Mouse (Mus musculus): ENCODE measurements around the gene Magoh.

Magoh gene

GRCm38 (mm10) chr4:107879254-107880050 is at the start of gene Magoh:
Gene Magoh, plus strand, starts transcription at chr4:107879755.
- H3K36me3 ChIP-seq (ENCODE audit: control insufficient read depth, insufficient read depth, low read length, poor library complexity, severe bottlenecking), result peaks cover 1% of the 10 kb centered on the region; the same call in 1 of the 2 replicates
- DNase-seq (ENCODE audit: low read depth, low spot score), result peak; percentile 97
- H3K27me3 ChIP-seq (ENCODE audit: control insufficient read depth, insufficient read depth, low read length, poor library complexity, severe bottlenecking), result no peaks in the 10 kb centered on the region

- DNase-seq (ENCODE audit: low read depth, low spot score), result no peak
Observed at GRCm38 (mm10) chr4:107830189-107830588, 49.4 kb upstream of the Magoh start.

GRCm38 (mm10) chr4:107830821-107831221 is 48.7 kb upstream of the Magoh start:
- H3K36me3 ChIP-seq (ENCODE audit: control insufficient read depth, insufficient read depth, low read length, poor library complexity, severe bottlenecking), result no peaks in the 10 kb centered on the region
- no peak for DNase-seq (ENCODE audit: low read depth, low spot score)
- no peaks in the 10 kb centered on the region for H3K27me3 ChIP-seq (ENCODE audit: control insufficient read depth, insufficient read depth, low read length, poor library complexity, severe bottlenecking)

More at GRCm38 (mm10) chr4:107830189-107830588, 49.4 kb upstream of the Magoh start:
- no peaks in the 10 kb centered on the region for H3K36me3 ChIP-seq (ENCODE audit: control insufficient read depth, insufficient read depth, low read length, poor library complexity, severe bottlenecking)
- H3K27me3 ChIP-seq (ENCODE audit: control insufficient read depth, insufficient read depth, low read length, poor library complexity, severe bottlenecking), result no peaks in the 10 kb centered on the region

DNA sequence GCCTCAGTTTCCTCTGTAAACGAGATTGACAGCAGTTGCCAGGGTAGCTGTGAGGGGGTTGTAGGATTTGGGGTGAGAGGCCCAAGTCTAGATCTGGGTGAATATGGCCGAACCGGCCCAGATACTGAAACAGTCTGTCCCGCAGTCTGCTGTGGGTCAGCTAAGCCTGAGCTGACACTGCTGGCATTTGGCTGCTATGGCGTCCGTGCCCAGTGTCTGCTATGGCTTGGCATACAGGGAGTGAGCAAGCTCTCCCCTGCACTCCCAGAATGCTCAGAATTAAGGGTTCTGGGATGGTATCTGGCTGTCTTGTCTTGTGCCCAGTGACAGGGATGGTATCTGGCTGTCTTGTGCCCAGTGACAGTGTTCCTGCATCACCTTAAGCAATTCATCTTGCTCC is 47.9 kb upstream of the Magoh start:
- Histone ChIP-seq H3K27me3 (ENCODE audit: control insufficient read depth, insufficient read depth, low read length, poor library complexity, severe bottlenecking) (no peaks in the 10 kb centered on the region), H3K36me3 (ENCODE audit: control insufficient read depth, insufficient read depth, low read length, poor library complexity, severe bottlenecking) (no peaks in the 10 kb centered on the region)
- DNase-seq (ENCODE audit: low read depth, low spot score), result no peak

DNA sequence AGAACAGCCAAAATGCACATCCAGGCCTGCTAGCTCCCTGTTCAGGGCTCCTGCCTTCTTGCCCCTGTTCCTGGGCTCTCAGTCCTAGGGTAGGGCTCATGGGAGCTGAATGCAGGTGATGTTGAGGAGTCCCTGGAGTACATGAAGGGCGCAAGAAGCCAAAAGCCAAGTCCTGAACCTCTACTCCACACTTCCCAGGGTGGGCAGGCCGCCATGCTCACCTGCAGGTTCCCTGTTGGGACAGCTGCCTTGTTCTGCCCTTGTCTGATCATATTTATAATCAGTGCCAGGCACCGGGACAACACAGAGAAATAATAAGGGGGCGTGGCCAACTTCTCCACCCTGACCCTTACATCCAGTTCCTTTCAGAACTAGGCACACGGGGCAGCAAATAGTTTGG is 46.0 kb upstream of the Magoh start:
- Histone ChIP-seq H3K27me3 (ENCODE audit: control insufficient read depth, insufficient read depth, low read length, poor library complexity, severe bottlenecking) (no peaks in the 10 kb centered on the region), H3K36me3 (ENCODE audit: control insufficient read depth, insufficient read depth, low read length, poor library complexity, severe bottlenecking) (no peaks in the 10 kb centered on the region)
- no peak for DNase-seq (ENCODE audit: low read depth, low spot score)

- Histone ChIP-seq H3K27me3 (ENCODE audit: control insufficient read depth, insufficient read depth, low read length, poor library complexity, severe bottlenecking) (no peaks in the 10 kb centered on the region), H3K36me3 (ENCODE audit: control insufficient read depth, insufficient read depth, low read length, poor library complexity, severe bottlenecking) (no peaks in the 10 kb centered on the region)
- no peak for DNase-seq (ENCODE audit: low read depth, low spot score)
Observed at GRCm38 (mm10) chr4:107834643-107835314, 44.8 kb upstream of the Magoh start.

- no peak for DNase-seq (ENCODE audit: low read depth, low spot score)
- Histone ChIP-seq H3K27me3 (ENCODE audit: control insufficient read depth, insufficient read depth, low read length, poor library complexity, severe bottlenecking) (no peaks in the 10 kb centered on the region), H3K36me3 (ENCODE audit: control insufficient read depth, insufficient read depth, low read length, poor library complexity, severe bottlenecking) (no peaks in the 10 kb centered on the region)
Observed at GRCm38 (mm10) chr4:107835508-107835909, 44.0 kb upstream of the Magoh start.

DNA sequence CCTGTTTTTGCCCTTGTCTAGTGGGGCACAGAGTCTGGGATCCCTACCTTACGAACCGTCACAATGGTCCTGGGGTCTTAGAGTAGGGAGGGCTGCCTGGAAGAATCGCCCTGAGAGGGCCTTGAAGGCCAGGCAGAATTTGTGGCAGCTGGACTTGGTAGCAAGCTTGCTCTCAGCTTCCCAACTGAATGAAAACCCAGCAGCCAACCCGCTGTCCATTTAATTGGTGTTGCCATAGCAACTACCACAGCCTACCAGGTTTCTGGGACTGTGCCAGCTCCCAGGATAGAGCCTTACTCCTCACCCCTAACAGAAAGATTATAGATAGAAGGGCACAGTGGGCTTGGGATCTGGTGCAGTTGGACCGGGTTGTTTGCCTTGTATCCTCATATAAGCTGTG is 42.8 kb upstream of the Magoh start:
- no peaks in the 10 kb centered on the region for H3K36me3 ChIP-seq (ENCODE audit: control insufficient read depth, insufficient read depth, low read length, poor library complexity, severe bottlenecking)
- DNase-seq (ENCODE audit: low read depth, low spot score), result no peak
- no peaks in the 10 kb centered on the region for H3K27me3 ChIP-seq (ENCODE audit: control insufficient read depth, insufficient read depth, low read length, poor library complexity, severe bottlenecking)

GRCm38 (mm10) chr4:107837910-107838309 is 41.6 kb upstream of the Magoh start:
- no peaks in the 10 kb centered on the region for H3K36me3 ChIP-seq (ENCODE audit: control insufficient read depth, insufficient read depth, low read length, poor library complexity, severe bottlenecking)
- DNase-seq (ENCODE audit: low read depth, low spot score), result no peak

DNA sequence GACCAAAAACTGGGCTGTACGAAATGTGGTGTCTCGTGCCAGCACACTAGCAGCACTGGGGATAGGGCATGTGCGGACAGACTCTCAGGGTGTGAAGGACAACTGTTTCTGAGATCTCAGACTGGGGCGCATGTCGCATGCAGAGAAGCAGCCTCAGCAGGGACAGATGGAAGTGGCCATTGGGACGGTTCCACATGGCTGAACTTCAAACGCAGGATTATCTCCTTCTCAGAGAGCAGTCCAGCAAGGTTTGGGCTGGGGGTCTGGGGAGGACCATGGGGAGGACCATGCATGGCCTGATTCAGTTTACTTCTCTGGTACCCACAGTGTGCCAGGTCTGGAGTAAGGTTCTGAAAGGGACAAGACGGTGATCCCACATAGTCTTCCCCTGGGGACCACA is 35.9 kb upstream of the Magoh start:
- Histone ChIP-seq H3K36me3 (ENCODE audit: control insufficient read depth, insufficient read depth, low read length, poor library complexity, severe bottlenecking) (no peaks in the 10 kb centered on the region), H3K27me3 (ENCODE audit: control insufficient read depth, insufficient read depth, low read length, poor library complexity, severe bottlenecking) (no peaks in the 10 kb centered on the region)
- no peak for DNase-seq (ENCODE audit: low read depth, low spot score)

More at GRCm38 (mm10) chr4:107837910-107838309, 41.6 kb upstream of the Magoh start:
- no peaks in the 10 kb centered on the region for H3K27me3 ChIP-seq (ENCODE audit: control insufficient read depth, insufficient read depth, low read length, poor library complexity, severe bottlenecking)

DNA sequence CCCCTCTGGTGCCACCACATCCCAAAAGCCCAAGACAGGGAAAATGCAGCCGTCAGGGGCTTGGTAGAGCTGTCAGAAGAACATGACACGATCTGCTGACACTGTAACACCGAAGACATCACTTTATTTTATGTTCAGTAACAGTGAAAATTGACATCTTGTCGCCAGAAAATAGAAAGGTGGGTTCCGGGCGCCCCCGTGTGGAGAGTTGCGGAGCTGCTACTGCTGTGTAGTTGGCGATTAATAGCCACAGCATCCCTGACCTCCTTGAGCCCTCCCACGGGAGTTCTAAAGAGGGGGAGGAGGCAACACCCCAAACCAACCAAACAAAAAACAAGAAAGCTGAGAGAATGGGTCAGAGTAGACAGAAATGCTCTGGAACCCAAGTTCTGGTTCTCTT is 34.6 kb upstream of the Magoh start:
- DNase-seq (ENCODE audit: low read depth, low spot score), result peak; percentile 75
- Histone ChIP-seq H3K27me3 (ENCODE audit: control insufficient read depth, insufficient read depth, low read length, poor library complexity, severe bottlenecking) (no peaks in the 10 kb centered on the region), H3K36me3 (ENCODE audit: control insufficient read depth, insufficient read depth, low read length, poor library complexity, severe bottlenecking) (no peaks in the 10 kb centered on the region)

DNA sequence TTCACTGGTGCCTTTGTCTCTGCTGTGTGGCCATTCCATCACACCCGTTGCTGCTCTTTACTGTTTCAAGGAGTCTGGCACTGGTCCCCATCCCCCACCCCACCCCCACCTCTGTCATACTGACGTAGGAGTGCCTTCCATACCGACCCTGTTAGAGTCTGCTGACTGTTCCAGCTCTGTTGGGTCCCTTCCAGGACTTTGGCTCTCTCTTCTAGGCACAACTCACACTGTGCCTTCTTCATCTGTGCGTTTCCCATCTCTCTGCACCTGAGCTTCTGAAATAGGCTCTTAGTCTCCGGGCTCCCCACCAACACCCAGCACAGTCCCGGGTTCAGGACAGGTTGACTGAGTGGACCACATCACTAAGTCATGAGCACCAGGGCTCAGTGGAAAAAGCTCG is 32.8 kb upstream of the Magoh start:
- H3K27me3 ChIP-seq (ENCODE audit: control insufficient read depth, insufficient read depth, low read length, poor library complexity, severe bottlenecking), result no peaks in the 10 kb centered on the region

GRCm38 (mm10) chr4:107848546-107848945 is 31.0 kb upstream of the Magoh start:
- DNase-seq (ENCODE audit: low read depth, low spot score), result no peak
- no peaks in the 10 kb centered on the region for H3K36me3 ChIP-seq (ENCODE audit: control insufficient read depth, insufficient read depth, low read length, poor library complexity, severe bottlenecking)
- H3K27me3 ChIP-seq (ENCODE audit: control insufficient read depth, insufficient read depth, low read length, poor library complexity, severe bottlenecking), result no peaks in the 10 kb centered on the region

More for the DNA sequence above, 32.8 kb upstream of the Magoh start:
- DNase-seq (ENCODE audit: low read depth, low spot score), result no peak
- no peaks in the 10 kb centered on the region for H3K36me3 ChIP-seq (ENCODE audit: control insufficient read depth, insufficient read depth, low read length, poor library complexity, severe bottlenecking)

DNA sequence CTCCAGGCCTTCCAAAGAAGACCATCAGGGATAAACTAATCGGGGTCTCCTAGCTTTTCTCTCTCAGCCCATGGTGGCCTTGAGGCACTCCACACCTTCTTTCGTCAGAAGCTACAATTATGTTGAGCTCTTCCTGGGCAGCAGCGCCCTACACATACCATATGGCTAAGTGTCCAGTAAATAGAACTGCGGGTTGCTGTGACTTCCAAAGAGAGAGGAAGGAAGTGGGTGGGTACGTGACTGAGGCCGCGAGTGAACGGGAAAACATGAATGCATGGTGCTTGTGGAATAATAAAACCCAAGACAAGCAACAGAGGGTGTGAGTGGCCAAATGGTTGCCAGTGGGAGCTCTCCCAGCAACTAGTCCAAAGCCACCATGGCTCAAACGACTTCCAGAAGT is 29.9 kb upstream of the Magoh start:
- H3K27me3 ChIP-seq (ENCODE audit: control insufficient read depth, insufficient read depth, low read length, poor library complexity, severe bottlenecking), result no peaks in the 10 kb centered on the region
- H3K36me3 ChIP-seq (ENCODE audit: control insufficient read depth, insufficient read depth, low read length, poor library complexity, severe bottlenecking), result no peaks in the 10 kb centered on the region
- DNase-seq (ENCODE audit: low read depth, low spot score), result no peak

DNA sequence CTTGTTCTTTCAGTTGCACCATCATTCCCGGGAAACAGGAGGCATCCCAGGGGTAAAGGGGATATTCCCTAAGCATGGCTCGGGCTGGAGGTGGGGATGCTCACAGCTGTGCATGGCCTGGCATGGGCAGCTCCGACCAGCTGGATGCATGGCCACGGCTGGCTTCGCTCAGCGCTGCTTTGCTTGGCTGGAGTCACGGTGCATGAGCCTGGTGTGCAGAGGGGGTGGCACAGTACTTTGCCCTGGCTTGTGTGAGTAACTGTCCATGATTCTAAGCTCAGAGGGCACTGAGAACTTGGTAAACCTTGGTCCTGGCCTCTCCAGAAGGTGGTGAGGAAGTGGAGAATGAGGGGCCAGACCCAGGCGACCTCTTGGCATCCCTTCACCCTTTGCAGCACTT is 29.5 kb upstream of the Magoh start:
- DNase-seq (ENCODE audit: low read depth, low spot score), result no peak
- no peaks in the 10 kb centered on the region for H3K27me3 ChIP-seq (ENCODE audit: control insufficient read depth, insufficient read depth, low read length, poor library complexity, severe bottlenecking)
- H3K36me3 ChIP-seq (ENCODE audit: control insufficient read depth, insufficient read depth, low read length, poor library complexity, severe bottlenecking), result no peaks in the 10 kb centered on the region

Measured in splenic B cell, adult 2 months (primary cell).